Mouse (Mus musculus): ENCODE data around the gene Mafb.

The Mafb gene

DNA sequence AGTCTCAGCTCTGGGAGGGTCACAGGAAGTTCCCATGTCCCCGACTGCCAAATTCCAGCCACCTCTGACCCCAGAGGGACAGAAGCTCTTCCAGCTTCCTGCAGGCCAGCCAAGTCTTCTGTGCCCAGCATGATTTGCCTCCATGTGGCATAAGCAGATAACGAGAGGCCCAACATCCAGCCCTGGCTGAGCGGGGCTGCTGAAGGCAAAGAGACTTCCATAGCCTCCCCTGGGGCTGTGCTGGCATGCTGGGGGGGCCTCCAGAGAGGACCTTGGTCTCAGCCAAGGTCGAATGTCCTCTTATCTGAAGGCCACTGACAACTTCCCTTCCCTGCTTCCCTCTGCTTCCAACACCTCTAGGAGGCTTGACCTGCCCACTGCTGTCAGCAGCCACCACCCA lies 39.7 kb downstream of the Mafb start:
- no peak for DNase-seq (ENCODE audit: low read depth, low spot score)

- no peak for DNase-seq (ENCODE audit: low read depth, low spot score)
Measured at GRCm38 (mm10) chr2:160325105-160325644, 41.7 kb downstream of the Mafb start.

DNA sequence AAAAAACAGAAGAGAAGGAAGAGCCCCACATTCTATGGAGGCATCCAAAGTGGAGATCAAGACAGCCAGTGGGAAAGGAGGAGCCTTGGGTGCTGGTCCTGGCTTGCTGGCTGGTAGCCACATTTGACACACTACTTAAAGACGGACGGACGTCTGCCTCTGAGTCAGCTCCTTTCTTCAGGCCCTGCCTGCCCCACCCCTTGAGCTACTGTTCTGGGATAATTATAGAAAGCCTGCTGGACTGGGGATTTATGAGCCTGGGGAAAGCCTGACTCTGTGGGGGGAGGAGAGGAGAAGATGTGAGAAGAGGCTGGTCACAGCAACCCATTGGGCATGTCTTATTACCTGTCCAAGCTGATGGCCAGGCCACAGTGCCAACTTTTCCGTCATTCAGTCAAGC lies 45.0 kb downstream of the Mafb start:
- DNase-seq (ENCODE audit: low read depth, low spot score), result no peak

- no peak for DNase-seq (ENCODE audit: low read depth, low spot score)
Measured at GRCm38 (mm10) chr2:160318255-160318654, 48.6 kb downstream of the Mafb start.
